Mouse (Mus musculus): Measurements from ENCODE around the gene Sync. TPM values are rescaled to one million over a fixed set of nuclear protein-coding genes. Genes with fewer than 3 reads are reported as not detected.

The Sync gene
- polyA plus RNA-seq, 1 experiment: 0.40 TPM

DNA sequence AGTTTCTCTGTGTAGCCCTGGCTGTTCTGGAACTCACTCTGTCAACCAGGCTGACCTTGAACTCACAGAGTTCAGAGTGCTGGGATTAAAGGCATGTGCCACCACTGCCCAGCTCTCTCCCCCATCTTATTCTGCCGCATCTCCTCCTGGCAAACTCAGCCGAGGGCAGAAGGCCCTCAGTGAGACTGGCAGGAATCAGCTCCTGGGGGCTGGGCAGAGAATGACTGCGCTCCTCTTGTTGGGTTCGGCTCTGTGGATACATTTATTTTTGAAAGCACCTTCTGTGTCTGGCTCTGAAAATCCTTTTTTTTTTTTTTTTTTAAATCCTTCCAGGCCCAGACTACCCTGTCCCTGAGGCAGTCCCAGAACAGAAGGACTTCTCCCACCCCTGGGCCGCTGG, 4.6 kb upstream of the Sync start:
- Histone ChIP-seq H3K27me3 (ENCODE audit: control insufficient read depth, insufficient read depth, low read length) (no peaks in the 10 kb centered on the region), H3K36me3 (ENCODE audit: control insufficient read depth, insufficient read depth, low read length) (no peaks in the 10 kb centered on the region), H3K4me1 (ENCODE audit: control insufficient read depth, insufficient read depth, low read length) (peaks cover 8% of the 10 kb centered on the region), H3K4me3 (ENCODE audit: control insufficient read depth, low read depth, low read length) (no peak overlapping the region), H3K27ac (ENCODE audit: control insufficient read depth, insufficient read depth, low read depth, low read length) (no peak overlapping the region)
- TF ChIP-seq CTCF (IDR thresholded peaks at IDR 0.05; ENCODE audit: control insufficient read depth, insufficient read depth, insufficient replicate concordance, low read depth, low read length): no peak
- no peak for TF ChIP-seq POLR2A (IDR thresholded peaks at IDR 0.05; ENCODE audit: control insufficient read depth, low read depth, low read length)

DNA sequence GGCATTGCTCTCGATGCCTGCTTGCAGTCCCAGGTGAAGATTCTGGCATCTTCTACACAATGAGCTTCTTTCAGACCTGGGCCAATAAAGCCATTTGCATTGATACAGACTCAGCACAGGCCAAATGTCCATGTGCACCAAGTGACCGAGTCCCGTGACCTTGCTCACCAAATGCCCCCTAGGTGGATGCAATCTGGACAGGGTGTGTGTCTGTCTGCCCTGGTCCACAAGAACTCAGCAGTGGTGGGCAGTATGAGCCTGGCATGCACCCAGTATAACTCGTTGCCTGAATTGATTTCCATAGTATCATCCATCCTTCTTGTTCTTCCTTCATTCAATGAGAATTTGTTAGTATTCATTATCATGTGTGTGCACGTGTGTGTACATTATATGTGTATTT, 4.2 kb upstream of the Sync start:
- no peaks in the 10 kb centered on the region for H3K36me3 ChIP-seq (ENCODE audit: control insufficient read depth, insufficient read depth, low read length)
- peaks cover 10% of the 10 kb centered on the region for H3K4me1 ChIP-seq (ENCODE audit: control insufficient read depth, insufficient read depth, low read length)
- H3K27me3 ChIP-seq (ENCODE audit: control insufficient read depth, insufficient read depth, low read length): no peaks in the 10 kb centered on the region
- no peak overlapping the region for H3K4me3 ChIP-seq (ENCODE audit: control insufficient read depth, low read depth, low read length)
- TF ChIP-seq CTCF (IDR thresholded peaks at IDR 0.05; ENCODE audit: control insufficient read depth, insufficient read depth, insufficient replicate concordance, low read depth, low read length) (no peak), POLR2A (IDR thresholded peaks at IDR 0.05; ENCODE audit: control insufficient read depth, low read depth, low read length) (no peak)
- H3K27ac ChIP-seq (ENCODE audit: control insufficient read depth, insufficient read depth, low read depth, low read length): no peak overlapping the region

DNA sequence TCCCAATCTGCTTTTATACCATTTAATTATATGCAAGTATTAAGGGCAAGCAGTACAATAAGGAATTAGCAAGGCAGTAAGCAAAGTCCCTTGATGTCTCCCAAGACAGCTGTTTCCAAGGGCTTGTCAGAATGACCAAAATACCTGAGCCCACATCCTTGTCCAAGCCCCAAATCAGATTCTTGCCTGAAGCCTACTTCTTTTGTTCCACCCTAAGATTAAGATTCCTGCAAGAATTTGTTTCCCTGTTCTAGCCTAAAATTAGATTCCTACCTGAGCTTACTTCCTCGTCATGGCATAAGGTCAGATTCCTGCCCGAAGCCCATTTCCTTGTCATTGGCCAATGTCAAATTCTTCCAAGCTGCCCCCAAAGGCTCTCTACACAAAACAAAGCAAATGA, 2.7 kb upstream of the Sync start:
- no peak for TF ChIP-seq POLR2A (IDR thresholded peaks at IDR 0.05; ENCODE audit: control insufficient read depth, low read depth, low read length)
- TF ChIP-seq CTCF (IDR thresholded peaks at IDR 0.05; ENCODE audit: control insufficient read depth, insufficient read depth, insufficient replicate concordance, low read depth, low read length): no peak
- Histone ChIP-seq H3K36me3 (ENCODE audit: control insufficient read depth, insufficient read depth, low read length) (no peaks in the 10 kb centered on the region), H3K4me1 (ENCODE audit: control insufficient read depth, insufficient read depth, low read length) (peaks cover 10% of the 10 kb centered on the region), H3K4me3 (ENCODE audit: control insufficient read depth, low read depth, low read length) (no peak overlapping the region), H3K27ac (ENCODE audit: control insufficient read depth, insufficient read depth, low read depth, low read length) (no peak overlapping the region), H3K27me3 (ENCODE audit: control insufficient read depth, insufficient read depth, low read length) (no peaks in the 10 kb centered on the region)

DNA sequence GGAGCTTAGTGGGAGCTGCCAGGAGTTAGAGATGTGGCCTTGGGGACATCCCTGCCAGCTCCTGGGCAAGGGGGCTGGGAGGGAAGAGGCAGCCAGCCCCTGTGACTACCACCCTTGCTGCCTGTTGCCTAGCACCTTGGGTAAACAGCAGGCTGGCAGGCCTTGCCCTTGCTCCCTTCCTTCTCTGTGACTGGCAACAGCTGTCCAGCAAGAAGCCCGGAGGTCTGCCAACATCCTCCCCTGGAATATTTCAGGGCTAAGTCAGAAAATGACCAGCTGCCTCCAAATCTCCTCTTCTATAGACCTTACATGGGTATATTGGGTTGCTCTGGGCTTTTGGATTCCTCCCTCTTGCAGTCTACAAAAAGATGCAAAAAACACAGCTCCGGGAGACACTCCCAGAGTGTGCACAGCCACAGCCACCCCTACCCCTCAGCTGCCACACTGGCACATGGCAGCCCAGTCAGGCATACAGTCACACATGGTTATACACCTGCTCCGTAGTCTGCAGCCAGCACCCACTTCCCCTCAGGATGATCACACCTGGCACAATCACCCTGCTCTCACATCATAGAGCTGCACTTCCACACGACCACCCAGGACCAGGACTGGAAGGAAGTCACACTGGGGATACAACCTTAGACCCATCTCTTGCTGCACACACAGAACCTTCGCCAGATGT, 1.3 kb upstream of the Sync start:
- peak overlapping the region; percentile 11; the same call in 1 of the 2 replicates for H3K27ac ChIP-seq (ENCODE audit: control insufficient read depth, insufficient read depth, low read depth, low read length)
- H3K4me3 ChIP-seq (ENCODE audit: control insufficient read depth, low read depth, low read length): no peak overlapping the region

DNA sequence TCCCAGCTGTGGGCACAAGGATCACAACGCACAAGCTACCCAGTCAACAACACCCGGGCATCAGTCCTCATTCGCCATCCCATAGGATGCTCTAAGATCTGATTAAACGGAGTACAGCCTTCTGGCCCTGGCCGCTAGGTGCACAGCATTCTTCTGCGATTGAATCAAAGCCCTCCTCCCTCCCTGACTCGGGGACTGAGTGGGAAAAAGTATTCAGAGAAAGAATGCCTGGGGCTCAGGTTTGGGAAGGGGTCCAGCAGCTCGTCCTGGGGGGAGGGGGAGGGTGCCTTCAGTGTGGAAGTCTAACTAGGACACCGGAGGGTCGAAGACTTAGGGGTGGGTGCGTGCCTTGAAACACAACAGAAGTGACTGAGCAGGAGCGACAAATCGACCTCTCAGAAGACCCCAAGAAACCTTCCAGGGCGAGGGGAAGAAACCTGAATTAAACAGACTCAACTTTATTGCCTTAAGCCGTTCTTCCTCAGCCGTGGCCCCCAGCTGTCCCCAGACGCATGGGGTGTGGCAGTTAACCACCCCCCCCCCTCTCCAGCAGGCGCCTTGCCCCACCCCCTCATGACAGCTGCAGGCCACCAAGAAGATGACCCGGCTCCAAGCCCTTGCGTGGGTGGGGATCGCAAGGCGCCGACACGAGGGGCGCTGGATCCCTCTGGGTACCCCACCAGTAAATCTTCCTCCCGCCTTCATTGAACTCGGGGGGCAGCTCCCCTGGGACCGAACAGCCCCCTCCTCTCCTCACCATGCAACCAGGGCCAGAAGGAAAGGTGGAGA, 540 bp upstream of the Sync start:
- Histone ChIP-seq H3K4me1 (ENCODE audit: control insufficient read depth, insufficient read depth, low read length) (peaks cover 10% of the 10 kb centered on the region), H3K27ac (ENCODE audit: control insufficient read depth, insufficient read depth, low read depth, low read length) (peak overlapping the region; percentile 37; the same call in 1 of the 2 replicates), H3K27me3 (ENCODE audit: control insufficient read depth, insufficient read depth, low read length) (no peaks in the 10 kb centered on the region), H3K4me3 (ENCODE audit: control insufficient read depth, low read depth, low read length) (peak overlapping the region; percentile 61), H3K36me3 (ENCODE audit: control insufficient read depth, insufficient read depth, low read length) (no peaks in the 10 kb centered on the region)
- no peak for TF ChIP-seq CTCF (IDR thresholded peaks at IDR 0.05; ENCODE audit: control insufficient read depth, insufficient read depth, insufficient replicate concordance, low read depth, low read length)

More for the DNA sequence above, 1.3 kb upstream of the Sync start:
- Histone ChIP-seq H3K27me3 (ENCODE audit: control insufficient read depth, insufficient read depth, low read length) (no peaks in the 10 kb centered on the region), H3K4me1 (ENCODE audit: control insufficient read depth, insufficient read depth, low read length) (peaks cover 10% of the 10 kb centered on the region), H3K36me3 (ENCODE audit: control insufficient read depth, insufficient read depth, low read length) (no peaks in the 10 kb centered on the region)
- TF ChIP-seq CTCF (IDR thresholded peaks at IDR 0.05; ENCODE audit: control insufficient read depth, insufficient read depth, insufficient replicate concordance, low read depth, low read length) (no peak), POLR2A (IDR thresholded peaks at IDR 0.05; ENCODE audit: control insufficient read depth, low read depth, low read length) (no peak)

DNA sequence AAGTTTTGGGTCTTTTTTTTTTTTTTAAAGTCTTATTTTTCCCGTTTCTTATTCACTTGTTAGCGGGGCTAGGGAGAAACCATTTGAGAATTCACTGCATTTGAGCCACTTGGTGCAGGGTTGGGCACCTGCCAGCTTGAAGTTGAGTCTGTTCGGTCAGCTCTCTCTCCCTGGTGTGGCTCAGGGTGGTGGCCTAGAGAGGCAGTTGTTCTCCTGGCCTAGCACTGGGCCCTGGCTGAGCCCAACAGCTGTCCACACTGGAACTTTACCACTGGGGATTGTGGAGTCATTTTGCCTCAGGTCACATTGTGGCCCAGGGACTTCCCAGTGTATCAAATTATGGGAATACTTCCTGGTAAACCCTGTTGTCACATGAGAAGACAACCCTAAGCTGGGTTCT, 650 bp downstream of the Sync start:
- Histone ChIP-seq H3K4me3 (ENCODE audit: control insufficient read depth, low read depth, low read length) (no peak overlapping the region), H3K4me1 (ENCODE audit: control insufficient read depth, insufficient read depth, low read length) (peaks cover 10% of the 10 kb centered on the region), H3K27me3 (ENCODE audit: control insufficient read depth, insufficient read depth, low read length) (no peaks in the 10 kb centered on the region), H3K36me3 (ENCODE audit: control insufficient read depth, insufficient read depth, low read length) (no peaks in the 10 kb centered on the region), H3K27ac (ENCODE audit: control insufficient read depth, insufficient read depth, low read depth, low read length) (no peak overlapping the region)
- TF ChIP-seq POLR2A (IDR thresholded peaks at IDR 0.05; ENCODE audit: control insufficient read depth, low read depth, low read length): no peak
- TF ChIP-seq CTCF (IDR thresholded peaks at IDR 0.05; ENCODE audit: control insufficient read depth, insufficient read depth, insufficient replicate concordance, low read depth, low read length): no peak

DNA sequence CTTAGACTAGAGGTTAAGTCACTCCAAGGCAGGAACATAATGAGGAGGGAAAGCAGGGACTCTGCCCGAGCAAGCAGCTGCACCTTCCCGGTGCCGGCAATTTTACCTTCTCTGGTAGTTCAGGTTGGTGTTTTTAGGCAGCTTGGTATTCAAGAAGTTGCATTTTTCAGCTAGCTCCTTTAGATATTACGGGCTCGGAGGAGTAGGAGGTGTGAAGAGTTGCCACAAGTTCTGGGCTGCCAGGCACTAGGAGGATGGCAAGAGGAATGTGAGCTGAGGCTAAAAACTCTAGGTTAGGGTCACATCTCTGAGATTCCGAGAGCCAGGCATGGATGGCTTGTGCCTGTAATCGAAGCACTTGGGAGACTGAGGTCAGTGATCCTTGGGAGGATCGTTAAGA, 2.3 kb downstream of the Sync start:
- H3K27ac ChIP-seq (ENCODE audit: control insufficient read depth, insufficient read depth, low read depth, low read length): no peak overlapping the region
- H3K27me3 ChIP-seq (ENCODE audit: control insufficient read depth, insufficient read depth, low read length): no peaks in the 10 kb centered on the region

More for the DNA sequence above, 2.3 kb downstream of the Sync start:
- no peak overlapping the region for H3K4me3 ChIP-seq (ENCODE audit: control insufficient read depth, low read depth, low read length)
- no peak for TF ChIP-seq CTCF (IDR thresholded peaks at IDR 0.05; ENCODE audit: control insufficient read depth, insufficient read depth, insufficient replicate concordance, low read depth, low read length)
- TF ChIP-seq POLR2A (IDR thresholded peaks at IDR 0.05; ENCODE audit: control insufficient read depth, low read depth, low read length): no peak
- H3K36me3 ChIP-seq (ENCODE audit: control insufficient read depth, insufficient read depth, low read length): no peaks in the 10 kb centered on the region
- peaks cover 18% of the 10 kb centered on the region for H3K4me1 ChIP-seq (ENCODE audit: control insufficient read depth, insufficient read depth, low read length)
